Mouse (Mus musculus): ENCODE data around the gene Arhgef15. TPM values are rescaled to one million over a fixed set of nuclear protein-coding genes. Genes with fewer than 3 reads are reported as not detected.
"Not testable (repeated sequence)": the region's sequence is repeated elsewhere in the genome, so short reads cannot be mapped to it uniquely, and the experiment has no call there.

Arhgef15 gene
- polyA plus RNA-seq, 1 experiment from 2014 or later = 8.9 TPM

DNA sequence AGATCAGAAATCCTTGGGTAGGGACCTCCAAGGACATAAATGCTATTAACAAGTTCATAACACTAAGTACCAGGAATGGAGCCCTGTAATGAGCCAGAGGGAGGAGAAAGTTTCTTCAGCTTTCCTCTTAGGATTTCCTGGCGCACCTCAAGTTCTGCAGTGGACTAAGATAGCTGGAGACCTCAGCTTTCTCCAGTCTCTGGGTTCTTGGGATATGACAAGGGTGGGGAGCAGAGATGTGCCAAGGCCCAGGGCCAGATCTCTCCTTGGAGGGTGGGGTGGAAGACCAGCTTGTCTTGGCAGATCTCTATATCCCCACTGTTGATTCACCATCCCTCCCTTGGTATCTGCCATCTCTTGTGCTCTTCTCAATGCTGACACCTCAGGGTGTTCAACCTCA is 18.3 kb upstream of the Arhgef15 start:
- DNase-seq (ENCODE audit: low spot score) (no peak), ATAC-seq (replicated peaks; ENCODE audit: low FRiP score, low read depth) (no peak)
- WGBS = 79% methylated on average over 1 of the region's 1 CpGs
- Histone ChIP-seq H3K27me3 (ENCODE audit: insufficient read depth, low read length) (no peaks in the 10 kb centered on the region), H3K9me3 (replicated peaks; ENCODE audit: low read length) (no peaks in the 10 kb centered on the region), H3K36me3 (ENCODE audit: insufficient read depth, low read length) (no peaks in the 10 kb centered on the region), H3K4me1 (replicated peaks; ENCODE audit: insufficient read depth, low read length) (no peaks in the 10 kb centered on the region), H3K27ac (no peak overlapping the region), H3K9ac (ENCODE audit: low read depth, low read length) (no peak overlapping the region), H3K4me2 (ENCODE audit: low read length) (no peak overlapping the region), H3K4me3 (replicated peaks; ENCODE audit: low read depth, low read length) (no peak overlapping the region)
- TF ChIP-seq CTCF (IDR thresholded peaks at IDR 0.05; ENCODE audit: low read depth) = no peak

DNA sequence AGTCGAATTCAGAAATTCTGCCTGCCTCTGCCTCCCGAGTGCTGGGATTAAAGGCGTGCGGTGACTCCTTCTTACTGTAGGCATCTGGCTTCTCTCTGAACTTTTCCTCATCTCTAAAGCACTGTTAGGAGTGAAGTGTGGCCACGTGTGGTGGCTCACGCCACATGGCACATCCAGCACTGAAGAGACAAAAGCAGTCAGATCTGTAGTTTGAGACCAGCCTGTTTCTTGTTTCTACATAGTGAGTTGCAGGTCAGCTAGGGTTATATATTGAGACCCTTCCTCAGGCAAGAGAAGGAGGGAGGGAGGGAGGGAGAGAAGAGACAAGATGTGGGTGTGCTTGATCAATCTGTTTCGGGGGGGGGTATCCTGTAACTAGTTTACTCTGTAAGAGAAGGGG is 17.8 kb upstream of the Arhgef15 start, which contains the start of gene Rangrf:
TSS of gene Rangrf (minus strand) at position 101 of the 400 bp plus-strand sequence.
- no peaks in the 10 kb centered on the region for H3K36me3 ChIP-seq (ENCODE audit: insufficient read depth, low read length)
- no peaks in the 10 kb centered on the region for H3K9me3 ChIP-seq (replicated peaks; ENCODE audit: low read length)
- no peaks in the 10 kb centered on the region for H3K4me1 ChIP-seq (replicated peaks; ENCODE audit: insufficient read depth, low read length)
- peak within 1 kb of the TSS; percentile 68 for H3K4me2 ChIP-seq (ENCODE audit: low read length)
- DNase-seq (ENCODE audit: low spot score) (no peak), ATAC-seq (replicated peaks; ENCODE audit: low FRiP score, low read depth) (no peak)
- no peak for TF ChIP-seq CTCF (IDR thresholded peaks at IDR 0.05; ENCODE audit: low read depth)
- peak within 1 kb of the TSS; percentile 35; the same call in 1 of the 2 replicates for H3K9ac ChIP-seq (ENCODE audit: low read depth, low read length)
- peak within 1 kb of the TSS; percentile 39 for H3K4me3 ChIP-seq (replicated peaks; ENCODE audit: low read depth, low read length)
- WGBS = 85% methylated on average over 7 of the region's 7 CpGs
- H3K27ac ChIP-seq = no peak within 1 kb of the TSS
- H3K27me3 ChIP-seq (ENCODE audit: insufficient read depth, low read length) = no peaks in the 10 kb centered on the region

GRCm38 (mm10) chr11:68974059-68974450 is 16.8 kb upstream of the Arhgef15 start:
- Histone ChIP-seq H3K4me2 (ENCODE audit: low read length) (peak overlapping the region; percentile 68), H3K9me3 (replicated peaks; ENCODE audit: low read length) (no peaks in the 10 kb centered on the region), H3K4me1 (replicated peaks; ENCODE audit: insufficient read depth, low read length) (no peaks in the 10 kb centered on the region), H3K36me3 (ENCODE audit: insufficient read depth, low read length) (no peaks in the 10 kb centered on the region), H3K4me3 (replicated peaks; ENCODE audit: low read depth, low read length) (peak overlapping the region; percentile 39), H3K27me3 (ENCODE audit: insufficient read depth, low read length) (no peaks in the 10 kb centered on the region), H3K27ac (no peak overlapping the region), H3K9ac (ENCODE audit: low read depth, low read length) (peak overlapping the region; percentile 35; the same call in 1 of the 2 replicates)
- TF ChIP-seq CTCF (IDR thresholded peaks at IDR 0.05; ENCODE audit: low read depth) = no peak
- DNase-seq (ENCODE audit: low spot score) = no peak
- no peak for ATAC-seq (replicated peaks; ENCODE audit: low FRiP score, low read depth)
- WGBS = 32% methylated on average over 6 of the region's 6 CpGs

GRCm38 (mm10) chr11:68973250-68974058 is 16.2 kb upstream of the Arhgef15 start:
- H3K9ac ChIP-seq (ENCODE audit: low read depth, low read length) = peak overlapping the region; percentile 35; the same call in 1 of the 2 replicates
- H3K36me3 ChIP-seq (ENCODE audit: insufficient read depth, low read length); H3K4me1 ChIP-seq (replicated peaks; ENCODE audit: insufficient read depth, low read length); H3K27ac ChIP-seq; H3K9me3 ChIP-seq (replicated peaks; ENCODE audit: low read length); H3K27me3 ChIP-seq (ENCODE audit: insufficient read depth, low read length): not testable (repeated sequence)
- under 1% methylated on average over 37 of the region's 38 CpGs for WGBS
- H3K4me2 ChIP-seq (ENCODE audit: low read length) = peak overlapping the region; percentile 68
- ATAC-seq (replicated peaks; ENCODE audit: low FRiP score, low read depth) = peak; percentile 86
- H3K4me3 ChIP-seq (replicated peaks; ENCODE audit: low read depth, low read length) = peak overlapping the region; percentile 39
- DNase-seq (ENCODE audit: low spot score) = peak; percentile 92

- H3K27me3 ChIP-seq (ENCODE audit: insufficient read depth, low read length) = no peaks in the 10 kb centered on the region
- H3K9ac ChIP-seq (ENCODE audit: low read depth, low read length) = no peak overlapping the region
- DNase-seq (ENCODE audit: low spot score) = peak; percentile 42
- no peaks in the 10 kb centered on the region for H3K9me3 ChIP-seq (replicated peaks; ENCODE audit: low read length)
- no peak overlapping the region for H3K4me2 ChIP-seq (ENCODE audit: low read length)
- H3K27ac ChIP-seq = no peak overlapping the region
- 71% methylated on average over 4 of the region's 4 CpGs for WGBS
- peaks cover 6% of the 10 kb centered on the region; the same call in 1 of the 2 replicates for H3K4me1 ChIP-seq (replicated peaks; ENCODE audit: insufficient read depth, low read length)
- ATAC-seq (replicated peaks; ENCODE audit: low FRiP score, low read depth) = no peak
- H3K36me3 ChIP-seq (ENCODE audit: insufficient read depth, low read length) = no peaks in the 10 kb centered on the region
- TF ChIP-seq CTCF (IDR thresholded peaks at IDR 0.05; ENCODE audit: low read depth) = no peak
- no peak overlapping the region for H3K4me3 ChIP-seq (replicated peaks; ENCODE audit: low read depth, low read length)
These were observed 13.0 kb upstream of the Arhgef15 start for GRCm38 (mm10) chr11:68970232-68970631.

DNA sequence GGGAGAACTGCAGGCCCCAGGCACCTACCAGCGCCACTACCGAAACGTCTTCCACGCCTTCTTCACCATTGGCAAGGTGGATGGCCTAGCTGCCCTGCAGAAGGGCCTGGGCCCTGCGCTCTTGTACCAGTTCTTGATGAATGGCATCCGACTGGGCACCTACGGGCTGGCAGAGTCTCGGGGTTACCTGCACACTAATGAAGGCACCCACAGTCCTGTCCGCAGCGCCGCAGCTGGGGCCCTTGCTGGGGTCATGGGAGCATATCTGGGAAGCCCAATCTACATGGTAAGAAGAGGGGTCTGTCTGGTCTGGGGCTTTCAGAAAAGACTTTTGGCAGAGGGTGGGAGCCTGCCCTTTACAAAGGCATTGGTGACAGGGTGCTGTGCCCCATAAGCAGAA is 11.5 kb upstream of the Arhgef15 start:
- ATAC-seq (replicated peaks; ENCODE audit: low FRiP score, low read depth) = no peak

More for the DNA sequence above, 11.5 kb upstream of the Arhgef15 start:
- no peak for TF ChIP-seq CTCF (IDR thresholded peaks at IDR 0.05; ENCODE audit: low read depth)
- Histone ChIP-seq H3K9ac (ENCODE audit: low read depth, low read length) (0 out of 2 replicates have a peak overlapping the region, but pooled peaks have one; percentile 44), H3K27ac (no peak overlapping the region), H3K27me3 (ENCODE audit: insufficient read depth, low read length) (no peaks in the 10 kb centered on the region), H3K4me1 (replicated peaks; ENCODE audit: insufficient read depth, low read length) (peaks cover 6% of the 10 kb centered on the region; the same call in 1 of the 2 replicates), H3K4me2 (ENCODE audit: low read length) (peak overlapping the region; percentile 81), H3K9me3 (replicated peaks; ENCODE audit: low read length) (no peaks in the 10 kb centered on the region), H3K36me3 (ENCODE audit: insufficient read depth, low read length) (no peaks in the 10 kb centered on the region), H3K4me3 (replicated peaks; ENCODE audit: low read depth, low read length) (no peak overlapping the region)
- 88% methylated on average over 11 of the region's 11 CpGs for WGBS
- DNase-seq (ENCODE audit: low spot score) = no peak
